Mouse (Mus musculus): ENCODE measurements at regions not wholly inside any gene's neighbourhood (a gene's known extent, or its start where the extent isn't known, plus 50 kb on each side); places are given as distances from the start of the nearest gene placed in this dataset.

GRCm38 (mm10) chr12:45614509-45615150, 540.1 kb upstream of the Stxbp6 start:
- no peaks in the 10 kb centered on the region for H3K9me3 ChIP-seq (ENCODE audit: control insufficient read depth, low read depth, low read length)
- no peak overlapping the region for H3K9ac ChIP-seq (replicated peaks; ENCODE audit: low read depth, low read length)
- H3K4me1 ChIP-seq (ENCODE audit: control insufficient read depth, insufficient read depth, low read length), result no peaks in the 10 kb centered on the region
- no peak overlapping the region for H3K27ac ChIP-seq (ENCODE audit: low read length)
- no peaks in the 10 kb centered on the region for H3K27me3 ChIP-seq (ENCODE audit: control insufficient read depth, insufficient read depth, low read length)
- no peaks in the 10 kb centered on the region for H3K36me3 ChIP-seq (ENCODE audit: control insufficient read depth, insufficient read depth, low read length)
- no peak overlapping the region for H3K4me2 ChIP-seq (replicated peaks; ENCODE audit: low read depth, low read length)
- H3K4me3 ChIP-seq (ENCODE audit: low read depth, low read length), result no peak overlapping the region
- WGBS, result 22% methylated on average over 1 of the region's 1 CpGs
- no peak for ATAC-seq (ENCODE audit: insufficient number of reproducible peaks, insufficient read depth, low FRiP score, low read depth)

- no peak overlapping the region for H3K4me3 ChIP-seq (ENCODE audit: low read depth, low read length)
These were observed 539.6 kb upstream of the Stxbp6 start for GRCm38 (mm10) chr12:45614074-45614473.

GRCm38 (mm10) chr12:45599443-45599842, 524.9 kb upstream of the Stxbp6 start:
- no peak overlapping the region for H3K9ac ChIP-seq (replicated peaks; ENCODE audit: low read depth, low read length)
- 67% methylated on average over 3 of the region's 3 CpGs for WGBS
- H3K4me2 ChIP-seq (replicated peaks; ENCODE audit: low read depth, low read length), result no peak overlapping the region
- no peaks in the 10 kb centered on the region for H3K9me3 ChIP-seq (ENCODE audit: control insufficient read depth, low read depth, low read length)
- no peak overlapping the region for H3K27ac ChIP-seq (ENCODE audit: low read length)
- no peaks in the 10 kb centered on the region for H3K4me1 ChIP-seq (ENCODE audit: control insufficient read depth, insufficient read depth, low read length)
- H3K27me3 ChIP-seq (ENCODE audit: control insufficient read depth, insufficient read depth, low read length), result no peaks in the 10 kb centered on the region
- H3K36me3 ChIP-seq (ENCODE audit: control insufficient read depth, insufficient read depth, low read length), result no peaks in the 10 kb centered on the region
- no peak overlapping the region for H3K4me3 ChIP-seq (ENCODE audit: low read depth, low read length)
- no peak for ATAC-seq (ENCODE audit: insufficient number of reproducible peaks, insufficient read depth, low FRiP score, low read depth)

More at GRCm38 (mm10) chr12:45614074-45614473, 539.6 kb upstream of the Stxbp6 start:
- ATAC-seq (ENCODE audit: insufficient number of reproducible peaks, insufficient read depth, low FRiP score, low read depth), result no peak
- Histone ChIP-seq H3K9ac (replicated peaks; ENCODE audit: low read depth, low read length) (no peak overlapping the region), H3K9me3 (ENCODE audit: control insufficient read depth, low read depth, low read length) (no peaks in the 10 kb centered on the region), H3K27ac (ENCODE audit: low read length) (no peak overlapping the region), H3K36me3 (ENCODE audit: control insufficient read depth, insufficient read depth, low read length) (no peaks in the 10 kb centered on the region), H3K4me1 (ENCODE audit: control insufficient read depth, insufficient read depth, low read length) (no peaks in the 10 kb centered on the region), H3K4me2 (replicated peaks; ENCODE audit: low read depth, low read length) (no peak overlapping the region), H3K27me3 (ENCODE audit: control insufficient read depth, insufficient read depth, low read length) (no peaks in the 10 kb centered on the region)

- Histone ChIP-seq H3K9me3 (ENCODE audit: control insufficient read depth, low read depth, low read length) (no peaks in the 10 kb centered on the region), H3K36me3 (ENCODE audit: control insufficient read depth, insufficient read depth, low read length) (no peaks in the 10 kb centered on the region), H3K4me1 (ENCODE audit: control insufficient read depth, insufficient read depth, low read length) (no peaks in the 10 kb centered on the region), H3K27ac (ENCODE audit: low read length) (no peak overlapping the region), H3K4me2 (replicated peaks; ENCODE audit: low read depth, low read length) (no peak overlapping the region), H3K4me3 (ENCODE audit: low read depth, low read length) (no peak overlapping the region), H3K9ac (replicated peaks; ENCODE audit: low read depth, low read length) (no peak overlapping the region), H3K27me3 (ENCODE audit: control insufficient read depth, insufficient read depth, low read length) (no peaks in the 10 kb centered on the region)
- 38% methylated on average over 4 of the region's 4 CpGs for WGBS
- ATAC-seq (ENCODE audit: insufficient number of reproducible peaks, insufficient read depth, low FRiP score, low read depth), result no peak
These were observed 523.5 kb upstream of the Stxbp6 start for GRCm38 (mm10) chr12:45597904-45598570.

GRCm38 (mm10) chr12:45594689-45595088, 520.2 kb upstream of the Stxbp6 start:
- Histone ChIP-seq H3K36me3 (ENCODE audit: control insufficient read depth, insufficient read depth, low read length) (no peaks in the 10 kb centered on the region), H3K4me1 (ENCODE audit: control insufficient read depth, insufficient read depth, low read length) (no peaks in the 10 kb centered on the region)
- 85% methylated on average over 3 of the region's 3 CpGs for WGBS

GRCm38 (mm10) chr12:45590191-45590590, 515.7 kb upstream of the Stxbp6 start:
- Histone ChIP-seq H3K4me3 (ENCODE audit: low read depth, low read length) (no peak overlapping the region), H3K9me3 (ENCODE audit: control insufficient read depth, low read depth, low read length) (no peaks in the 10 kb centered on the region), H3K9ac (replicated peaks; ENCODE audit: low read depth, low read length) (no peak overlapping the region), H3K4me1 (ENCODE audit: control insufficient read depth, insufficient read depth, low read length) (no peaks in the 10 kb centered on the region), H3K27me3 (ENCODE audit: control insufficient read depth, insufficient read depth, low read length) (no peaks in the 10 kb centered on the region), H3K4me2 (replicated peaks; ENCODE audit: low read depth, low read length) (no peak overlapping the region), H3K36me3 (ENCODE audit: control insufficient read depth, insufficient read depth, low read length) (no peaks in the 10 kb centered on the region), H3K27ac (ENCODE audit: low read length) (no peak overlapping the region)
- 92% methylated on average over 2 of the region's 2 CpGs for WGBS
- ATAC-seq (ENCODE audit: insufficient number of reproducible peaks, insufficient read depth, low FRiP score, low read depth), result no peak

More at GRCm38 (mm10) chr12:45594689-45595088, 520.2 kb upstream of the Stxbp6 start:
- Histone ChIP-seq H3K4me2 (replicated peaks; ENCODE audit: low read depth, low read length) (no peak overlapping the region), H3K9ac (replicated peaks; ENCODE audit: low read depth, low read length) (no peak overlapping the region), H3K4me3 (ENCODE audit: low read depth, low read length) (no peak overlapping the region), H3K27ac (ENCODE audit: low read length) (no peak overlapping the region), H3K9me3 (ENCODE audit: control insufficient read depth, low read depth, low read length) (no peaks in the 10 kb centered on the region), H3K27me3 (ENCODE audit: control insufficient read depth, insufficient read depth, low read length) (no peaks in the 10 kb centered on the region)
- ATAC-seq (ENCODE audit: insufficient number of reproducible peaks, insufficient read depth, low FRiP score, low read depth), result no peak

- H3K4me2 ChIP-seq (replicated peaks; ENCODE audit: low read depth, low read length), result no peak overlapping the region
- H3K36me3 ChIP-seq (ENCODE audit: control insufficient read depth, insufficient read depth, low read length), result no peaks in the 10 kb centered on the region
- H3K9ac ChIP-seq (replicated peaks; ENCODE audit: low read depth, low read length), result no peak overlapping the region
- H3K4me3 ChIP-seq (ENCODE audit: low read depth, low read length), result no peak overlapping the region
- ATAC-seq (ENCODE audit: insufficient number of reproducible peaks, insufficient read depth, low FRiP score, low read depth), result no peak
- no peaks in the 10 kb centered on the region for H3K27me3 ChIP-seq (ENCODE audit: control insufficient read depth, insufficient read depth, low read length)
- 60% methylated on average over 4 of the region's 4 CpGs for WGBS
- H3K4me1 ChIP-seq (ENCODE audit: control insufficient read depth, insufficient read depth, low read length), result no peaks in the 10 kb centered on the region
- H3K9me3 ChIP-seq (ENCODE audit: control insufficient read depth, low read depth, low read length), result no peaks in the 10 kb centered on the region
- H3K27ac ChIP-seq (ENCODE audit: low read length), result no peak overlapping the region
These were observed 511.3 kb upstream of the Stxbp6 start for GRCm38 (mm10) chr12:45585763-45586162.

- no peak for ATAC-seq (ENCODE audit: insufficient number of reproducible peaks, insufficient read depth, low FRiP score, low read depth)
- Histone ChIP-seq H3K9me3 (ENCODE audit: control insufficient read depth, low read depth, low read length) (no peaks in the 10 kb centered on the region), H3K27me3 (ENCODE audit: control insufficient read depth, insufficient read depth, low read length) (no peaks in the 10 kb centered on the region), H3K36me3 (ENCODE audit: control insufficient read depth, insufficient read depth, low read length) (no peaks in the 10 kb centered on the region), H3K4me1 (ENCODE audit: control insufficient read depth, insufficient read depth, low read length) (no peaks in the 10 kb centered on the region), H3K4me3 (ENCODE audit: low read depth, low read length) (no peak overlapping the region), H3K27ac (ENCODE audit: low read length) (no peak overlapping the region), H3K4me2 (replicated peaks; ENCODE audit: low read depth, low read length) (no peak overlapping the region), H3K9ac (replicated peaks; ENCODE audit: low read depth, low read length) (no peak overlapping the region)
- 66% methylated on average over 13 of the region's 13 CpGs for WGBS
These were observed 489.0 kb upstream of the Stxbp6 start for GRCm38 (mm10) chr12:45563325-45564030.
